ENCODE assay signal across 12 mouse cellular contexts in the genomic region with DNA sequence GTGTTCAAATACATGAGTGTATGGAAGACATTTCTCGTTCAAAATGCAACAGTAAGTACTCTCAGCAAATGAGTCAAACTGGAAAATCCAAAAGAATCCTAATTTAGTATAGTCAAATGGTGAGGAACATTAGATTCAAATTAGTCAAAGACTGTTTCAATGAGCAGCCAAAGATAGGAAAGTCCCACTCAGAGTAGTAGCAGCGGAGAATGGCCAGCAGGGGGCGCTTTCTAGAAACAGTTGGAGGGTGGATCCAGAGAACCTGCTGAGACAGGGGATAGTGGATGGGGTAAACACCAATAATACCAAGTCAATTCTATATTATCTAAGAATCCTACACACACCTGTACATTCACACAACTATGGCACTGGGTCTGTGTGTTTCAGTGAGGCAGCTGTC.
DNase-seq lines count a peak whose midpoint lies in the region; ATAC-seq and TF ChIP-seq lines count a peak whose summit lies in the region.
"Had no signal": no experiment of that assay in that cellular context is flagged by ENCODE, and none has a peak within 500 bp of the region (broad histone marks: within the 10 kb centered on the region; RNA-seq: fewer than 3 reads in every experiment).

No protein-coding gene starts in this region.

- H3K27me3 ChIP-seq in hindbrain, postnatal 0 days (ENCODE audit: insufficient read depth, low read length) = no peaks in the 10 kb centered on the region
- H3K27me3 ChIP-seq in hindbrain, embryonic 16.5 days (replicated peaks; ENCODE audit: control insufficient read depth, insufficient read depth, low read length) = no peaks in the 10 kb centered on the region
- H3K27me3 ChIP-seq in lung, postnatal 0 days (replicated peaks; ENCODE audit: insufficient read depth, low read length) = no peaks in the 10 kb centered on the region
- H3K27me3 ChIP-seq in embryonic facial prominence, embryonic 10.5 days (replicated peaks; ENCODE audit: low read depth, poor library complexity, severe bottlenecking) = no peaks in the 10 kb centered on the region
- H3K27me3 ChIP-seq: embryonic facial prominence, embryonic 12.5 days; hindbrain, embryonic 13.5 days had no signal

- ATAC-seq in hindbrain, postnatal 0 days = no peak
- ATAC-seq in hindbrain, embryonic 16.5 days = no peak
- no peak for ATAC-seq in lung, postnatal 0 days
- ATAC-seq: forebrain, embryonic 14.5 days had no signal

- H3K4me2 ChIP-seq in hindbrain, postnatal 0 days (ENCODE audit: low read depth, low read length) = no peak overlapping the region
- no peak overlapping the region for H3K4me2 ChIP-seq in hindbrain, embryonic 16.5 days (ENCODE audit: low read length)
- H3K4me2 ChIP-seq in lung, postnatal 0 days (replicated peaks; ENCODE audit: low read depth, low read length) = no peak overlapping the region
- H3K4me2 ChIP-seq: embryonic facial prominence, embryonic 12.5 days; hindbrain, embryonic 13.5 days had no signal

- WGBS in hindbrain, postnatal 0 days = 78% methylated on average over 3 of the region's 3 CpGs
- 62% methylated on average over 3 of the region's 3 CpGs for WGBS in hindbrain, embryonic 16.5 days
- 66% methylated on average over 3 of the region's 3 CpGs for WGBS in lung, postnatal 0 days
- WGBS in embryonic facial prominence, embryonic 10.5 days = 64% methylated on average over 3 of the region's 3 CpGs

- peak; percentile 19 for DNase-seq in adrenal gland, postnatal 14 days
- no peak for DNase-seq in adrenal gland, adult 2 months
- DNase-seq in hindbrain, postnatal 0 days (ENCODE audit: low spot score) = no peak
- no peak for DNase-seq in lung, postnatal 0 days (ENCODE audit: low spot score)
- DNase-seq in lung, postnatal 10 days = no peak
- peak; percentile 13 for DNase-seq in embryonic facial prominence, embryonic 10.5 days (ENCODE audit: low spot score)
- DNase-seq in spleen, postnatal 4 days (ENCODE audit: low spot score in 2 of 2) = no peak
- DNase-seq: thymus, adult 2 months had no signal

- TF ChIP-seq CTCF in hindbrain, postnatal 0 days (IDR thresholded peaks at IDR 0.05; ENCODE audit: low read depth) = 0 out of 2 replicates have a peak, but pooled peaks have one; percentile 11
- TF ChIP-seq CTCF in lung, postnatal 0 days (IDR thresholded peaks at IDR 0.05) = 0 out of 2 replicates have a peak, but pooled peaks have one; percentile 25

- TF ChIP-seq EP300 in lung, postnatal 0 days (IDR thresholded peaks at IDR 0.05) = no peak

- H3K9me3 ChIP-seq in hindbrain, postnatal 0 days (ENCODE audit: low read length) = no peaks in the 10 kb centered on the region
- H3K9me3 ChIP-seq in hindbrain, embryonic 16.5 days (ENCODE audit: control insufficient read depth, low read length) = no peaks in the 10 kb centered on the region
- H3K9me3 ChIP-seq in lung, postnatal 0 days (ENCODE audit: low read length) = no peaks in the 10 kb centered on the region
- no peaks in the 10 kb centered on the region for H3K9me3 ChIP-seq in embryonic facial prominence, embryonic 10.5 days
- H3K9me3 ChIP-seq: embryonic facial prominence, embryonic 12.5 days; hindbrain, embryonic 13.5 days had no signal

- H3K4me3 ChIP-seq in hindbrain, postnatal 0 days (ENCODE audit: low read length) = no peak overlapping the region
- H3K4me3 ChIP-seq in hindbrain, embryonic 16.5 days (ENCODE audit: low read length) = no peak overlapping the region
- H3K4me3 ChIP-seq in lung, postnatal 0 days (ENCODE audit: low read depth, low read length) = no peak overlapping the region
- H3K4me3 ChIP-seq in embryonic facial prominence, embryonic 10.5 days = no peak overlapping the region
- H3K4me3 ChIP-seq: embryonic facial prominence, embryonic 12.5 days; hindbrain, embryonic 13.5 days had no signal

- no peak overlapping the region for H3K9ac ChIP-seq in hindbrain, postnatal 0 days (replicated peaks; ENCODE audit: low read length)
- no peak overlapping the region for H3K9ac ChIP-seq in hindbrain, embryonic 16.5 days (ENCODE audit: low read depth, low read length)
- H3K9ac ChIP-seq in lung, postnatal 0 days (replicated peaks; ENCODE audit: low read depth) = no peak overlapping the region
- H3K9ac ChIP-seq: embryonic facial prominence, embryonic 12.5 days; hindbrain, embryonic 13.5 days had no signal

- no peaks in the 10 kb centered on the region for H3K4me1 ChIP-seq in hindbrain, postnatal 0 days (ENCODE audit: insufficient read depth, low read length)
- H3K4me1 ChIP-seq in hindbrain, embryonic 16.5 days (ENCODE audit: control insufficient read depth, insufficient read depth, low read depth, low read length) = no peaks in the 10 kb centered on the region
- no peaks in the 10 kb centered on the region for H3K4me1 ChIP-seq in lung, postnatal 0 days (ENCODE audit: insufficient read depth, low read depth, low read length)
- no peaks in the 10 kb centered on the region for H3K4me1 ChIP-seq in embryonic facial prominence, embryonic 10.5 days
- H3K4me1 ChIP-seq: embryonic facial prominence, embryonic 12.5 days; hindbrain, embryonic 13.5 days had no signal

- no peaks in the 10 kb centered on the region for H3K36me3 ChIP-seq in hindbrain, postnatal 0 days (ENCODE audit: insufficient read depth, low read length)
- H3K36me3 ChIP-seq in hindbrain, embryonic 16.5 days (ENCODE audit: control insufficient read depth, insufficient read depth, low read length) = no peaks in the 10 kb centered on the region
- H3K36me3 ChIP-seq in lung, postnatal 0 days (ENCODE audit: insufficient read depth, low read length) = no peaks in the 10 kb centered on the region
- no peaks in the 10 kb centered on the region for H3K36me3 ChIP-seq in embryonic facial prominence, embryonic 10.5 days (replicated peaks)
- H3K36me3 ChIP-seq: embryonic facial prominence, embryonic 12.5 days; hindbrain, embryonic 13.5 days had no signal

- no peak overlapping the region for H3K27ac ChIP-seq in hindbrain, postnatal 0 days
- H3K27ac ChIP-seq in hindbrain, embryonic 16.5 days (ENCODE audit: low read depth, low read length) = no peak overlapping the region
- no peak overlapping the region for H3K27ac ChIP-seq in lung, postnatal 0 days (ENCODE audit: low read length)
- H3K27ac ChIP-seq in embryonic facial prominence, embryonic 10.5 days (replicated peaks) = no peak overlapping the region
- H3K27ac ChIP-seq: embryonic facial prominence, embryonic 12.5 days; hindbrain, embryonic 13.5 days had no signal

Comparison
In these comparisons a context has a peak if more than half of its experiments do, and no peak if none do; other contexts are left out.
1. DNase-seq: peak in adrenal gland, postnatal 14 days (single experiment) and embryonic facial prominence, embryonic 10.5 days (single experiment); none in adrenal gland, adult 2 months (single experiment), hindbrain, postnatal 0 days (single experiment), lung, postnatal 0 days (single experiment), lung, postnatal 10 days (single experiment) and spleen, postnatal 4 days (0 of 2).